Mouse (Mus musculus) bone marrow, adult 2 months (tissue): ENCODE measurements at regions not wholly inside any gene's neighbourhood (a gene's known extent, or its start where the extent isn't known, plus 50 kb on each side); places are given as distances from the start of the nearest gene placed in this dataset.

ENCODE experiments used
- CTCF ChIP-seq: fragments of 200-500 bp; IDR thresholded peaks from 2 replicates; pipeline ENCODE4 v1.5.1; 2011; ENCODE audit warnings: low read length, control low read depth; ENCODE audit not compliant: control insufficient read depth, insufficient read depth
- POLR2A ChIP-seq: fragments of 200-500 bp; IDR thresholded peaks from 2 replicates; pipeline ENCODE4 v1.6.1; 2011; ENCODE audit warnings: low read depth, mild to moderate bottlenecking, control low read depth, low read length, borderline replicate concordance; ENCODE audit not compliant: control insufficient read depth

GRCm38 (mm10) chr13:111193919-111194318, 60.9 kb upstream of the Actbl2 start:
- no peak for TF ChIP-seq CTCF
- no peak for TF ChIP-seq POLR2A
